Mouse (Mus musculus) embryonic fibroblast, embryonic 13.5 days (primary cell): ENCODE data around the gene Pold3.

Experiments used
- CTCF ChIP-seq: IDR thresholded peaks from 2 replicates; pipeline ENCODE4 v1.5.1; 2011; ENCODE audit warnings: mild to moderate bottlenecking, control low read depth, low read length, moderate library complexity, borderline replicate concordance; ENCODE audit not compliant: insufficient read depth
- POLR2A ChIP-seq: IDR thresholded peaks from 2 replicates; pipeline ENCODE4 v1.6.1; 2011; ENCODE audit warnings: low read depth, mild to moderate bottlenecking, control low read depth, low read length, moderate library complexity

- no peak for TF ChIP-seq CTCF
- no peak for TF ChIP-seq POLR2A
Measured at GRCm38 (mm10) chr7:100080087-100080781, 41.1 kb downstream of the Pold3 start.
